Mouse (Mus musculus): ENCODE data around the gene Ubqln2. TPM values are rescaled to one million over a fixed set of nuclear protein-coding genes. Genes with fewer than 3 reads are reported as not detected.

Gene Ubqln2
- polyA plus RNA-seq, 1 experiment from 2014 or later = 32.9 TPM

Other genes starting within 250 kb of the Ubqln2 start
- 0.19 and 0.21 TPM in 2 replicates for gene Cypt3, start 60.4 kb downstream of the Ubqln2 start, polyA plus RNA-seq (2016; fragmentation: Nextera tagmentation; extraction: Ambion mirVana)
- gene Kctd12b, start 198.2 kb downstream of the Ubqln2 start, polyA plus RNA-seq (2016; fragmentation: Nextera tagmentation; extraction: Ambion mirVana) = 4.7 and 4.8 TPM in 2 replicates
- 65.2 and 68.5 TPM in 2 replicates for gene Nbdy, start 225.4 kb downstream of the Ubqln2 start, polyA plus RNA-seq (2016; fragmentation: Nextera tagmentation; extraction: Ambion mirVana)